Mouse (Mus musculus): ENCODE data around the gene Furin.

- TF ChIP-seq POLR2A (IDR thresholded peaks at IDR 0.05; ENCODE audit: control insufficient read depth, low read depth, low read length) (no peak), CTCF (IDR thresholded peaks at IDR 0.05; ENCODE audit: control insufficient read depth, insufficient read depth, insufficient replicate concordance, low read depth, low read length) (no peak)
Observed at GRCm38 (mm10) chr7:80441986-80442904, 37.0 kb upstream of the Furin start.
